Mouse (Mus musculus): ENCODE data around the gene Krt78. TPM values are rescaled to one million over a fixed set of nuclear protein-coding genes. Genes with fewer than 3 reads are reported as not detected.

Krt78 gene
- total and polyA plus RNA-seq, 2 experiments from 2014 or later, result not detected

DNA sequence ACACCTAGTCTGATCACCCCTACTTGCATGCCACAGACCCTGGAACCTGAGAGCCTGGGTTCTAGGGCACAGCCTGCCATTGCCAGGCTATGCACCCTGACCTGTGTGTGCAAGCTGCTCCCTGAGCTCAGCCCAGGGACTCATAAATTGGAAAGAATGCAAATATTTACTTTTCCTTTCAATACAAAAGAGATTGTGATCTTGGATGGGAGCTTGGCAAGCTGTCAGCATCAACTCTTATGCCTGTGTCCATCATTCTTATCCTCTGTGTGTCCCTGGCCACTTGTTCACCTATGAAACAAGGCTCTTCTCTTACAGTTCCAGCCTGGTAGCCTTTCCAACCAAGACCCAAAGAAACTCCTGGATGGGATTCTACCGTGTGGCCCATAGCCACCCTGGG is 29.0 kb downstream of the Krt78 start:
- Histone ChIP-seq H3K4me1 (ENCODE audit: control insufficient read depth, insufficient read depth) (peaks cover 4% of the 10 kb centered on the region; the same call in 1 of the 2 replicates), H3K36me3 (replicated peaks; ENCODE audit: control insufficient read depth, insufficient read depth, low read length) (no peaks in the 10 kb centered on the region), H3K9ac (replicated peaks; ENCODE audit: low read depth, low read length) (no peak overlapping the region), H3K4me2 (ENCODE audit: low read depth, low read length) (no peak overlapping the region), H3K4me3 (ENCODE audit: low read depth, low read length) (no peak overlapping the region), H3K27me3 (ENCODE audit: control insufficient read depth, insufficient read depth, low read length) (peaks cover 15% of the 10 kb centered on the region; the same call in 1 of the 2 replicates), H3K27ac (ENCODE audit: low read depth) (no peak overlapping the region), H3K9me3 (replicated peaks; ENCODE audit: control insufficient read depth, low read length) (no peaks in the 10 kb centered on the region)
- no peak for TF ChIP-seq EP300 (IDR thresholded peaks at IDR 0.05; ENCODE audit: low read depth)
- no peak for TF ChIP-seq CTCF (IDR thresholded peaks at IDR 0.05; ENCODE audit: low read depth)
- 77% methylated on average over 1 of the region's 1 CpGs for WGBS
- ATAC-seq (ENCODE audit: insufficient read depth, low read depth) (no peak), DNase-seq (ENCODE audit: low spot score) (no peak)

- Histone ChIP-seq H3K27me3 (ENCODE audit: control insufficient read depth, insufficient read depth, low read length) (0 out of 2 replicates have a peak, but pooled peaks cover 13% of the 10 kb centered on the region), H3K9ac (replicated peaks; ENCODE audit: low read depth, low read length) (no peak within 1 kb of the TSS), H3K9me3 (replicated peaks; ENCODE audit: control insufficient read depth, low read length) (no peaks in the 10 kb centered on the region), H3K27ac (ENCODE audit: low read depth) (no peak within 1 kb of the TSS), H3K4me2 (ENCODE audit: low read depth, low read length) (no peak within 1 kb of the TSS), H3K4me3 (ENCODE audit: low read depth, low read length) (no peak within 1 kb of the TSS), H3K36me3 (replicated peaks; ENCODE audit: control insufficient read depth, insufficient read depth, low read length) (no peaks in the 10 kb centered on the region), H3K4me1 (ENCODE audit: control insufficient read depth, insufficient read depth) (peaks cover under 1% of the 10 kb centered on the region; the same call in 1 of the 2 replicates)
- WGBS, result 65% methylated on average over 11 of the region's 11 CpGs
- TF ChIP-seq EP300 (IDR thresholded peaks at IDR 0.05; ENCODE audit: low read depth), result no peak
- no peak for TF ChIP-seq CTCF (IDR thresholded peaks at IDR 0.05; ENCODE audit: low read depth)
- no peak for ATAC-seq (ENCODE audit: insufficient read depth, low read depth)
- no peak for DNase-seq (ENCODE audit: low spot score)
Measured at GRCm38 (mm10) chr15:101924635-101925034, 29.5 kb downstream of the Krt78 start, which contains the start of gene Krt4. Krt4 (minus strand) TSS chr15:101924735.

- Histone ChIP-seq H3K27ac (ENCODE audit: low read depth) (no peak overlapping the region), H3K27me3 (ENCODE audit: control insufficient read depth, insufficient read depth, low read length) (0 out of 2 replicates have a peak, but pooled peaks cover 8% of the 10 kb centered on the region), H3K36me3 (replicated peaks; ENCODE audit: control insufficient read depth, insufficient read depth, low read length) (no peaks in the 10 kb centered on the region), H3K4me3 (ENCODE audit: low read depth, low read length) (no peak overlapping the region), H3K4me2 (ENCODE audit: low read depth, low read length) (no peak overlapping the region), H3K4me1 (ENCODE audit: control insufficient read depth, insufficient read depth) (no peaks in the 10 kb centered on the region), H3K9ac (replicated peaks; ENCODE audit: low read depth, low read length) (no peak overlapping the region), H3K9me3 (replicated peaks; ENCODE audit: control insufficient read depth, low read length) (no peaks in the 10 kb centered on the region)
- no peak for TF ChIP-seq EP300 (IDR thresholded peaks at IDR 0.05; ENCODE audit: low read depth)
- no peak for TF ChIP-seq CTCF (IDR thresholded peaks at IDR 0.05; ENCODE audit: low read depth)
- ATAC-seq (ENCODE audit: insufficient read depth, low read depth) (no peak), DNase-seq (ENCODE audit: low spot score) (no peak)
- WGBS, result 82% methylated on average over 2 of the region's 2 CpGs
Measured at GRCm38 (mm10) chr15:101922296-101922695, 31.8 kb downstream of the Krt78 start.

- H3K27ac ChIP-seq (ENCODE audit: low read depth), result no peak overlapping the region
- DNase-seq (ENCODE audit: low spot score) (no peak), ATAC-seq (ENCODE audit: insufficient read depth, low read depth) (no peak)
- no peak overlapping the region for H3K4me2 ChIP-seq (ENCODE audit: low read depth, low read length)
- H3K36me3 ChIP-seq (replicated peaks; ENCODE audit: control insufficient read depth, insufficient read depth, low read length), result no peaks in the 10 kb centered on the region
- H3K9ac ChIP-seq (replicated peaks; ENCODE audit: low read depth, low read length), result no peak overlapping the region
- TF ChIP-seq CTCF (IDR thresholded peaks at IDR 0.05; ENCODE audit: low read depth) (no peak), EP300 (IDR thresholded peaks at IDR 0.05; ENCODE audit: low read depth) (no peak)
- H3K4me3 ChIP-seq (ENCODE audit: low read depth, low read length), result no peak overlapping the region
- H3K9me3 ChIP-seq (replicated peaks; ENCODE audit: control insufficient read depth, low read length), result no peaks in the 10 kb centered on the region
- H3K4me1 ChIP-seq (ENCODE audit: control insufficient read depth, insufficient read depth), result no peaks in the 10 kb centered on the region
- WGBS, result 57% methylated on average over 2 of the region's 2 CpGs
- no peaks in the 10 kb centered on the region for H3K27me3 ChIP-seq (ENCODE audit: control insufficient read depth, insufficient read depth, low read length)
Measured at GRCm38 (mm10) chr15:101916072-101916471, 38.0 kb downstream of the Krt78 start.

GRCm38 (mm10) chr15:101904849-101905248 is 49.2 kb downstream of the Krt78 start:
- Histone ChIP-seq H3K27me3 (ENCODE audit: control insufficient read depth, insufficient read depth, low read length) (no peaks in the 10 kb centered on the region), H3K4me2 (ENCODE audit: low read depth, low read length) (no peak overlapping the region), H3K4me1 (ENCODE audit: control insufficient read depth, insufficient read depth) (no peaks in the 10 kb centered on the region), H3K27ac (ENCODE audit: low read depth) (no peak overlapping the region), H3K4me3 (ENCODE audit: low read depth, low read length) (no peak overlapping the region), H3K9ac (replicated peaks; ENCODE audit: low read depth, low read length) (no peak overlapping the region), H3K9me3 (replicated peaks; ENCODE audit: control insufficient read depth, low read length) (no peaks in the 10 kb centered on the region), H3K36me3 (replicated peaks; ENCODE audit: control insufficient read depth, insufficient read depth, low read length) (no peaks in the 10 kb centered on the region)
- 66% methylated on average over 5 of the region's 5 CpGs for WGBS
- TF ChIP-seq CTCF (IDR thresholded peaks at IDR 0.05; ENCODE audit: low read depth) (no peak), EP300 (IDR thresholded peaks at IDR 0.05; ENCODE audit: low read depth) (no peak)
- DNase-seq (ENCODE audit: low spot score), result no peak
- no peak for ATAC-seq (ENCODE audit: insufficient read depth, low read depth)

All from heart, postnatal 0 days (tissue).